Mouse (Mus musculus) lung, embryonic 15.5 days (tissue): Measurements from ENCODE around the gene Ggn. TPM values are rescaled to one million over a fixed set of nuclear protein-coding genes. Genes with fewer than 3 reads are reported as not detected.

Source experiments
- ATAC-seq: fragments of 200-750 bp; cut with Nextera tagmentation; 2 replicates; pipeline ENCODE4 v1.8.0; 2017; ENCODE audit warnings: moderate number of reproducible peaks, borderline replicate concordance; ENCODE audit not compliant: low FRiP score, low TSS enrichment; ENCODE audit errors: extremely low read depth
- H3K27ac ChIP-seq: fragments of 300-500 bp; sonication (generic); 2 replicates; pipeline ENCODE4 v1.5.1; 2015; ENCODE audit warnings: moderate library complexity, mild to moderate bottlenecking, inconsistent platforms
- H3K27me3 ChIP-seq: fragments of 300-500 bp; sonication (generic); 2 replicates; pipeline ENCODE4 v1.6.1; 2015; ENCODE audit warnings: inconsistent platforms
- H3K36me3 ChIP-seq: fragments of 300-500 bp; sonication (generic); 2 replicates; pipeline ENCODE4 v1.6.1; 2015; ENCODE audit warnings: inconsistent platforms
- H3K4me1 ChIP-seq: fragments of 300-500 bp; sonication (generic); 2 replicates; pipeline ENCODE4 v1.6.1; 2015; ENCODE audit warnings: inconsistent platforms
- H3K4me2 ChIP-seq: fragments of 300-500 bp; sonication (generic); 2 replicates; pipeline ENCODE4 v1.6.1; 2015; ENCODE audit warnings: inconsistent platforms, mild to moderate bottlenecking, moderate library complexity
- H3K4me3 ChIP-seq: fragments of 300-500 bp; sonication (generic); 2 replicates; pipeline ENCODE4 v1.5.1; 2015; ENCODE audit warnings: mild to moderate bottlenecking, inconsistent platforms
- H3K9ac ChIP-seq: fragments of 300-500 bp; sonication (generic); 2 replicates; pipeline ENCODE4 v1.6.1; 2015; ENCODE audit warnings: inconsistent platforms
- H3K9me3 ChIP-seq: fragments of 300-500 bp; sonication (generic); 2 replicates; pipeline ENCODE4 v1.6.1; 2016; ENCODE audit warnings: inconsistent platforms
- WGBS: fragments of 180-500 bp; shearing (Covaris S2); methylation state at CpG from one replicate; pipeline ENCODE4 v1.1.7; 2015; 5-methylcytosine and 5-hydroxymethylcytosine counted together
- polyA plus RNA-seq: library from polyadenylated mRNA; unstranded; fragments of >200 nt; fragmentation: Nextera tagmentation; extraction: Ambion mirVana; gene quantifications from 2 replicates; pipeline ENCODE4 v1.2.1, GENCODE M21; 2015

Gene Ggn
- polyA plus RNA-seq, 1 experiment from 2014 or later, result 0.74 TPM

- ATAC-seq, result no peak
- Histone ChIP-seq H3K27me3 (no peaks in the 10 kb centered on the region), H3K36me3 (no peaks in the 10 kb centered on the region), H3K27ac (no peak overlapping the region), H3K4me2 (no peak overlapping the region), H3K9ac (no peak overlapping the region), H3K9me3 (no peaks in the 10 kb centered on the region), H3K4me3 (no peak overlapping the region), H3K4me1 (no peaks in the 10 kb centered on the region)
- WGBS, result 87% methylated on average over 4 of the region's 4 CpGs
Measured at GRCm38 (mm10) chr7:29144006-29144405, 26.0 kb upstream of the Ggn start.

DNA sequence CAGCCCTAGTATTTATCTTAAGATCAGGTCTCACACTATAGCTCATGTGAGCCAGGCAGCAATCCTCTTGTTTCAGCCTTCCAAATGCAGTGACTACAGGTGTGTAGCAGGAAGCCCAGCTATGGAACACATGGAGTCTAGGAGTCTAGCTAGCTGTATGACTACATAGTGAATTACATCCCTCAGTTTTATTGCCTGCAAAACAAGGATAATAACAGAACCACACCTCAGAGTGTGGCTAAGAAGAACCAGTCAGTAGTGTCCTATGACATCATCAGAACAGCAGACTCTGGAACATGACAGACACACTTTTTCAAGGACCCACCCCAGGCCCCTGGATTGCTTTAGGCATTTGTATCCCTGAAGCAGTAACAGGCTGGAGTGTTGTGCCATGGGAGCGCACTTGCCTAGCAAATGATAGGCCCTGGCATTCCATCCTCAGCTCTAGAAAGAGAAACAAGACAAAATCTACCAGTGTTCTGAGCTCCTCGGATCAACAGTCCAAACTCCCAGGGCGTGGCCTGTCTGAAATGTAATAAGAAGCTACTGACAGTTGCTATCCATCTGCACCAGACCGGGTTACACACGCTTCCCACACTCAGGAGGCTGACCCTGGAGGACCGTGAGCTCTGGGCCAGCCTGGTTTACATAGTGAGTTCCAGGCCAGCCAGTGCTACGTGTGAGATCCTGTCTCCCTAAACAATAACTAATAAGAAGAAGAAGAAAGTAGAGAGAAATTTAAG lies 23.2 kb upstream of the Ggn start:
- Histone ChIP-seq H3K4me2 (no peak overlapping the region), H3K9me3 (no peaks in the 10 kb centered on the region), H3K27ac (no peak overlapping the region), H3K36me3 (no peaks in the 10 kb centered on the region), H3K27me3 (no peaks in the 10 kb centered on the region), H3K4me3 (no peak overlapping the region), H3K9ac (no peak overlapping the region), H3K4me1 (no peaks in the 10 kb centered on the region)
- ATAC-seq, result no peak
- WGBS, result 68% methylated on average over 7 of the region's 7 CpGs

DNA sequence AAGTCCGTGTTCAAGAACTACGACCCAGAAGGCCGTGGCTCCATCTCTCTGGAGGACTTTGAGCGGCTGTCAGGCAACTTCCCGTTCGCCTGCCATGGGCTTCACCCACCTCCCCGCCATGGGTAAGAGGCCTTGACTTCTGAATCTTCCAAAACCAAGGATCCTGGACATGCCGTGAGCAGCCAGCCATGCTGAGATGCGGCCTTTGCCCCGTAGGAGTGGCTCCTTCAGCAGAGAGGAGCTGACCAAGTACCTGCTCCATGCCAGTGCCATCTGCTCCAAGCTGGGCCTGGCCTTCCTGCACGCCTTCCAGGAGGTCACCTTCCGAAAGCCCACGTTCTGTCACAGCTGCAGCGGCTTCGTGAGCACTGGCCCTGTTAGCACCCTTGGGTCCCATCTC lies 21.2 kb upstream of the Ggn start:
- Histone ChIP-seq H3K27ac (no peak overlapping the region), H3K4me1 (no peaks in the 10 kb centered on the region), H3K4me2 (no peak overlapping the region), H3K27me3 (no peaks in the 10 kb centered on the region), H3K36me3 (no peaks in the 10 kb centered on the region), H3K9ac (no peak overlapping the region), H3K9me3 (no peaks in the 10 kb centered on the region), H3K4me3 (no peak overlapping the region)
- 87% methylated on average over 15 of the region's 15 CpGs for WGBS
- no peak for ATAC-seq

DNA sequence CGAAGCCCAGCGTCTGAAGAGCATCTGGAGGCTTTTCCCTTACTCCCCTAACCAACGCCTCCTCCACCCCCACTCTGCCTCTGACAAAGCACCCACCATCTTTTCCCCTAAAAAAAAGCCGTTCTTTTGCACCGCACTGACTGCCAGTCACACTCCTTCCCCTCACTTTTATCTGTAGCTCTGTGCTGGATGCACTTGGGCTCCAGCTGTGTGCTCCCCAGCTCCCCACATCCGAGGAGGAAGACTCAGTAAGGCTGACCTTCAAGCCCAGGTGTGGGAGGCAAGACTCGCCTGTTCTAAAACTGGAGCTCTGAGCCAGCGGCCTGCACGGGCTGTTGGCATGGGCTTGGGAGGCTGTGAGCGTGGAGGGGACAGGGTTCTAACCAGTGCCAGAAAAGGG lies 18.5 kb upstream of the Ggn start:
- H3K4me1 ChIP-seq, result peaks cover 8% of the 10 kb centered on the region
- H3K4me2 ChIP-seq, result no peak overlapping the region
- no peak overlapping the region for H3K9ac ChIP-seq
- H3K27ac ChIP-seq, result no peak overlapping the region
- no peak overlapping the region for H3K4me3 ChIP-seq
- H3K36me3 ChIP-seq, result no peaks in the 10 kb centered on the region
- no peak for ATAC-seq
- 64% methylated on average over 10 of the region's 10 CpGs for WGBS
- H3K9me3 ChIP-seq, result no peaks in the 10 kb centered on the region; the same call in 1 of the 2 replicates
- H3K27me3 ChIP-seq, result no peaks in the 10 kb centered on the region

DNA sequence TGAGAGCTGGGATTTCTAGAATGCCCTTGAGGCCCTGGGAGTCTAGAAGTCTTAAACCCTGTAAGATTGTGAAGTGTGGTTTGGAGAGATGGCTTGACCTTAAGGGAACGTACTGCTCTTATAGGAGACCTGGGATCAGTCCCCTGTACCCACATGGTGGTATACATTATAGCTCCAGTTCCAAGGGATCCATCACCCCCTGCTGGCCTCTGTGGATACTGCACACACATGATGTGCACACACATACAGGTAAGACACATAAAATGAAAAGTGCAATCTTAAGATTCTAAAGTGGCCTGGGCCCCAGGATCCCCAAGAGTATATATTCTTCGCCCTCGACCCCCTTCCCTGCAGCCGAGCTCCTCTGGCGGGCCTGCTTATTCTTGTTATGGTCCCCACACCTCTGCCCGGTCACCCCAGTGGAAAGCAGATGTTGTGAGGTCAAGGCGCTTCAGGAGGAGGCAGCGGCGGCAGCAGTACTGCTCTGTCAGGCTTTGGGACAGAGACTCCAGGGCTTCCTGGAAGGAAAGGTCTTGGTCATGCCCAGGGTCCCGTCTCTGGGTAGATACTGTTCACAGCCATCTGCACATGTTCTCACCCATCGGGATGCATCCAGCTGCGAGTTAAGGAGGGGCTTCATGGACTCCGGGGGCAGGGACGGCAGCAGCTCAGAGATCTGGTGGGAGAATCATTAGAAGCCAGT lies 15.8 kb upstream of the Ggn start:
- Histone ChIP-seq H3K4me3 (no peak overlapping the region), H3K27me3 (peaks cover 17% of the 10 kb centered on the region), H3K36me3 (no peaks in the 10 kb centered on the region), H3K9me3 (no peaks in the 10 kb centered on the region; the same call in 1 of the 2 replicates), H3K27ac (no peak overlapping the region), H3K4me2 (no peak overlapping the region), H3K9ac (no peak overlapping the region), H3K4me1 (peaks cover 10% of the 10 kb centered on the region)
- 94% methylated on average over 14 of the region's 14 CpGs for WGBS
- no peak for ATAC-seq

DNA sequence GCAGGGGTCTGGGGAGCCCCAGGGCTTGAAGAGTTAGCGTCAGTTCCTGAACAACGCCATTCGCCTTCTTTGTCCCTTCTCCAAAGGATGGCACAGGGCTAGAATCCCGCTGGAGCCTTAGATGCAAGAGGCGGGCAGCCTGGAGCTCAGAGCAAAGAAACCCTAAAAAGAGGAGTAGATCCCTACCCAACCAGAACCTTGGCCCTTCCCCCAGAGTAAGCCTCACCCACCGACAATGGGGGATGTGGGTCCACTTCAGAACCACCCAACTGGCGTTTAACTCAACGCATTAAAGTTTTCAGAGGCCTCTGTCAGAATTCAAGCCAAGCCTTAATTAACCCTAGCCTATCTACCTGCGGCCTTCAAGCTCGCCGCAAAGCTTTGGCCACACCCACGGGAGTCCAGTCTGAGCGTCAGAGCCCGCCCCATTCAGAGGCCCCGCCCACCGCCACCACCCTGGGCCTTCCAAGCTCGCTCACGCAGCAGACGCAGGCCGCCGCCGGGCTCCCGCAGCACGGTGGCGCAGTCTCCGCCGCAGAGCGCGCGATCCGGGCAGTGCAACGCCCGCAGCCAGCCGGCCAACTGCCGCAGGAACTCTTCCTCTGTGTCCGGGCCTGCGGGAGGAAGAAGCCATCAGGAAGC lies 14.7 kb upstream of the Ggn start:
- H3K4me2 ChIP-seq, result peak overlapping the region; percentile 99
- H3K4me3 ChIP-seq, result peak overlapping the region; percentile 92
- ATAC-seq, result peak; percentile 90
- H3K9me3 ChIP-seq, result no peaks in the 10 kb centered on the region; the same call in 1 of the 2 replicates
- no peaks in the 10 kb centered on the region for H3K36me3 ChIP-seq
- H3K9ac ChIP-seq, result peak overlapping the region; percentile 85
- peaks cover 10% of the 10 kb centered on the region for H3K4me1 ChIP-seq
- peak overlapping the region; percentile 91 for H3K27ac ChIP-seq
- H3K27me3 ChIP-seq, result peaks cover 26% of the 10 kb centered on the region
- WGBS, result 7% methylated on average over 37 of the region's 37 CpGs

DNA sequence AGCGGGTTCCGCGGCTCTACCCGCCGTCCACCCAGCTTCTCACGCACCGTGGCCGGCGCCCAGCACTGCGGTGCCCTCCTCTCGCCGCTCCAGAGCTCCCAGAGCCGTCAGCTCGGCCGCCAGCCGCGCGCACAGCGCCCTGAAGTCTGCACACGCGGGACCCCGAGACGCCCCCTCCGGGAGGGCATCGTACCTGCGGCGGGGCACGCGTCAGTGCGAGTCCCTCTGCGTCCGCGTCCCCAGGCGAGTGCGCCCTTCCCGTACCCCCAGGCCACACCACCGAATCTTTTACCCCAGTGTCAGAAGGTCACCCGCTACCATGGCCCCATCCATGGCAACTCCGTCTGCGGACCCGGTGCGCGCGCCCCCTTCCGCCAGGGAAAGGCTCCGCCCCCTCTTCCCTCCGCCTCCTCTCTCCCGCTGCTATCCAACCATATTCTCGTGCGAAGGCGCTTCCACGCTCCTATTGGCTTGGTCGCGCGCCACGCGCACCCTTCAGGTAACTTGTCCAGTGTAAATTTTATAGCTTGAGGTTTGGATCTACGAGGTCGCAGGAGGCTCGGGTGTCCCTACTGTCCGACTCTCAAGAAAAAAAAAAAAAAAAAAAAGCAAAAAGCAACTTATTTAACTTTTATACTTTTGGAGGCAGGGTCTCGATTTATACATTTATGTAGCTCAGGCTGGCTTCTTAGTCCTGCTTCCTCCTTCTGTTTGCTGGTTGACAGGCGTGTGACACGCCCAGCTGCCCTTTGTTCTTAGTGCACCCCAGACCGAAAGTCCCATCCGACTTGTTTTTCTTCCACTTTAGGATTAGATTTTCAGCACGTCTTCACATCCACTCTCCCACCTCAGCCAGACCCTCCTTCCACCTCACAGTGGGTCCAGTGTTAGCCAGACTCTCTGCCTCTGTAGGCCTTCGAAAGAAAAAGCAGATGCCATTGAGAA lies 13.9 kb upstream of the Ggn start, which contains the start of gene Fam98c:
Fam98c (minus strand) TSS at position 397 of the 945 bp plus-strand sequence.
- peak within 1 kb of the TSS; percentile 92 for H3K4me3 ChIP-seq
- 4% methylated on average over 67 of the region's 68 CpGs for WGBS

DNA sequence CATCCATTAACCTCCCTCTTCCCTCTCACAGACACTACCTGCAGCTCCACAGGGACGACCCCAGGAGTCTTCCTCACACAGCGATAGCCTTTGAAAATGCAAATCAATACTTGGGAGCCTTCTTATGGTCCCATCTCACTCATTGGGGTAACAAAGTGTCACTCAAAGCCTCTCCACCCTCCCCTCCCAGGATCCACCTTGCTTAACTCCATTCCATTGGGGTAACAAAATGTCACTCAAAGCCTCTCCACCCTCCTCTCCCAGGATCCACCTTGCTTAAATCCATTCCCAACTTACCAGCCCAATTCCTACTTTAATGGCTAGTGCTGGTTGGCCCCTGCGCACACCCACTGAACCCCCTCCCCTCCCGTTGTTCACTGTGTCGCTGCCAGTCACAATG lies 11.7 kb upstream of the Ggn start:
- 4% methylated on average over 5 of the region's 5 CpGs for WGBS
- no peak for ATAC-seq
- H3K27me3 ChIP-seq, result peaks cover 26% of the 10 kb centered on the region
- no peaks in the 10 kb centered on the region; the same call in 1 of the 2 replicates for H3K9me3 ChIP-seq
- peaks cover 27% of the 10 kb centered on the region for H3K4me1 ChIP-seq
- H3K36me3 ChIP-seq, result no peaks in the 10 kb centered on the region
- no peak overlapping the region for H3K4me2 ChIP-seq
- no peak overlapping the region for H3K27ac ChIP-seq
- no peak overlapping the region for H3K4me3 ChIP-seq
- no peak overlapping the region for H3K9ac ChIP-seq

More for the DNA sequence above, 13.9 kb upstream of the Ggn start, which contains the start of gene Fam98c:
- peak; percentile 85 for ATAC-seq
- Histone ChIP-seq H3K27ac (peak within 1 kb of the TSS; percentile 91), H3K9me3 (no peaks in the 10 kb centered on the region; the same call in 1 of the 2 replicates), H3K4me1 (peaks cover 10% of the 10 kb centered on the region), H3K4me2 (peak within 1 kb of the TSS; percentile 99), H3K27me3 (peaks cover 26% of the 10 kb centered on the region), H3K9ac (peak within 1 kb of the TSS; percentile 85), H3K36me3 (no peaks in the 10 kb centered on the region)

- no peaks in the 10 kb centered on the region for H3K36me3 ChIP-seq
- 41% methylated on average over 5 of the region's 5 CpGs for WGBS
- no peaks in the 10 kb centered on the region for H3K9me3 ChIP-seq
- no peak for ATAC-seq
- H3K27me3 ChIP-seq, result peaks cover 30% of the 10 kb centered on the region
- H3K4me3 ChIP-seq, result no peak overlapping the region
- H3K4me2 ChIP-seq, result peak overlapping the region; percentile 6; the same call in 1 of the 2 replicates
- H3K4me1 ChIP-seq, result peaks cover 17% of the 10 kb centered on the region
- H3K9ac ChIP-seq, result no peak overlapping the region
- peak overlapping the region; percentile 11; the same call in 1 of the 2 replicates for H3K27ac ChIP-seq
Measured at GRCm38 (mm10) chr7:29162294-29162693, 7.7 kb upstream of the Ggn start.

GRCm38 (mm10) chr7:29162750-29163525 lies 7.1 kb upstream of the Ggn start:
- H3K9me3 ChIP-seq, result no peaks in the 10 kb centered on the region
- peaks cover 17% of the 10 kb centered on the region for H3K4me1 ChIP-seq
- 0 out of 2 replicates have a peak overlapping the region, but pooled peaks have one; percentile 11 for H3K27ac ChIP-seq
- H3K27me3 ChIP-seq, result peaks cover 32% of the 10 kb centered on the region
- H3K4me2 ChIP-seq, result peak overlapping the region; percentile 6; the same call in 1 of the 2 replicates
- ATAC-seq, result peak; percentile 50; the same call in 1 of the 2 replicates
- H3K4me3 ChIP-seq, result no peak overlapping the region
- H3K36me3 ChIP-seq, result no peaks in the 10 kb centered on the region
- H3K9ac ChIP-seq, result no peak overlapping the region
- WGBS, result 15% methylated on average over 9 of the region's 9 CpGs
